Mouse (Mus musculus): Measurements from ENCODE around the gene Cib1.

DNA sequence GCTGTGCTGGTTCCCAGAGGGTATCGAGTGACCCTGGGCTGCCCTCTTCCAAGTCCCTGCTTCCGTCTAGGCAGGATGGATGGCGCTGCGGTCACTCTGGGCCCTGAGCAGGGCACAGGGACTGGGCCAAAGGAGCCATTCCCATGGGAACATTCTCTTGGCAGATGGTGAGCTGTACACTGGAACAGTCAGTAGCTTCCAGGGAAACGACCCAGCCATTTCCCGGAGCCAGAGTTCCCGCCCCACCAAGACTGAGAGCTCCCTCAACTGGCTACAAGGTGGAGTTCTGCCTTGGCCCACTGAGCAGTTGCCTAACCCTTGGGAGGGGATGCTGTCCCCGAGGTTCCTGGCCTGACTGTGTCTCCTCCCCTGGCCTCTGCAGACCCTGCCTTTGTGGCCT is 16.0 kb downstream of the Cib1 start:
- TF ChIP-seq CTCF (IDR thresholded peaks at IDR 0.05; ENCODE audit: low read depth) (0 out of 2 replicates have a peak, but pooled peaks have one; percentile 6), EP300 (IDR thresholded peaks at IDR 0.05; ENCODE audit: low read depth) (no peak)

Data from liver, embryonic 14.5 days (tissue).